Mouse (Mus musculus): Measurements from ENCODE around the gene Rasa3.

Rasa3 gene

DNA sequence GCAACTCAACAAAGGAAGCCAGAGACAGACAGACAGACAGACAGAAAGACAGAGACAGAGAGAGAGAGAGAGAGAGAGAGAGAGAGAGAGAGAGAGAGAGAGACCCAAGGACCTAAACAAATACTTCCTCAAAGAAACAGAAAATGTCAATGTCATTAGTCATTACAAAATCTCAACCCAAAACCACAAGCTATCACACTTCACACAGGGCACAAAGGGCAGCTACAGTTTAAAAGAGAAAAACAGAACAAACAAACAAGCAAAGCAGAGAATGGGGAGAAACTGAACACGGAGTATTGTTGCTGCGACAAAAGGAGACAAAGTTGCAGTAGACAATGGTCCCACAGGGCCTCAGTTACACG, 28.3 kb downstream of the Rasa3 start:
- DNase-seq (ENCODE audit: low read depth, low spot score) = no peak

- DNase-seq (ENCODE audit: low read depth, low spot score) = peak; percentile 76
Observed at GRCm38 (mm10) chr8:13648377-13649153, 28.8 kb downstream of the Rasa3 start.

GRCm38 (mm10) chr8:13647591-13647990, 29.8 kb downstream of the Rasa3 start:
- DNase-seq (ENCODE audit: low read depth, low spot score) = no peak

GRCm38 (mm10) chr8:13644932-13645676, 32.3 kb downstream of the Rasa3 start:
- no peak for DNase-seq (ENCODE audit: low read depth, low spot score)

GRCm38 (mm10) chr8:13644155-13644554, 33.2 kb downstream of the Rasa3 start:
- peak; percentile 86 for DNase-seq (ENCODE audit: low read depth, low spot score)

DNA sequence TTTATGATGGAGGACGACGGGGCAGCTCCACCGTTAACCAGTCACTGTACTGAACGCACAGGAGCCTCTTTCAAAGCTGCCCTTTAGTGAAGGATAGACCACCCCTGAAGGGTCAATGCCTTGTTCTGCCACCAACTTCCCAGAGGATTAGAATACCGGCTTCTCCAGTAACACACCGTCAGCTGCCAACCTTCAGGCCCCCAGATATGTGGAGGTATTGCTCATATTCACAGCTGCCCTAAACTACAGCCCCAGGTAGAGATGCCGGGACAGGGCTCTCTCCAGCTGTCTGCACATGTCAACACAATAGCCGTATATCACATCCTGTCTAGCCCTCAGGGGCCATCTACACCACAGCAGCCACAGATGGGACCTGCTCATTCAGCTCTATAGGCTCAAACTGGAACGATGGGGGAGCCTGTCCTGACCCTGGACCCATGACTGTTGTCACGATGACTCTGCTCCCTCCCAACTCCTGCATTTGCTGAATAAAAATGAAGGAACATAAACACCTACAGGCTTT, 34.7 kb downstream of the Rasa3 start:
- DNase-seq (ENCODE audit: low read depth, low spot score) = no peak

DNA sequence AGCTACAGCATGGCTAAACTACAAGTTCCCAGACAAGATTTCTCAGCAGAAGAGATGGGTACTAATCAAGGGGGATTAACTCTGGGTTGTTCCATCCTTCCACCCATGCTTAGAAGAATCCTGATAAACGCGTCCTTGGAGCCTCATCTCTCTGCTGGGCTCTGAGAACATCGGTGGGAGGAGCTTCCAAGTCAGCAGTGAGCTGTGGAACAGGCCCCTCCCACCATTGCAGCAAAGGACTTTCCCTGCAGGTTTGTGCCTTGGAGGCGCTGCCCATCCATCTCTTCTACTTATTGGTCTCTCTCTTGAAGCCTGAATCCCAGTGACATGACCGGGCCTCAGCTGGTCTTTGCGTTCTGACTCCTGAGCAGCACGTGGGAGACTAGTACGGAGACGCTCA, 36.2 kb downstream of the Rasa3 start:
- no peak for DNase-seq (ENCODE audit: low read depth, low spot score)

- DNase-seq (ENCODE audit: low read depth, low spot score) = no peak
Observed at GRCm38 (mm10) chr8:13640452-13640883, 36.9 kb downstream of the Rasa3 start.

GRCm38 (mm10) chr8:13633107-13633506, 44.3 kb downstream of the Rasa3 start:
- DNase-seq (ENCODE audit: low read depth, low spot score) = no peak

DNA sequence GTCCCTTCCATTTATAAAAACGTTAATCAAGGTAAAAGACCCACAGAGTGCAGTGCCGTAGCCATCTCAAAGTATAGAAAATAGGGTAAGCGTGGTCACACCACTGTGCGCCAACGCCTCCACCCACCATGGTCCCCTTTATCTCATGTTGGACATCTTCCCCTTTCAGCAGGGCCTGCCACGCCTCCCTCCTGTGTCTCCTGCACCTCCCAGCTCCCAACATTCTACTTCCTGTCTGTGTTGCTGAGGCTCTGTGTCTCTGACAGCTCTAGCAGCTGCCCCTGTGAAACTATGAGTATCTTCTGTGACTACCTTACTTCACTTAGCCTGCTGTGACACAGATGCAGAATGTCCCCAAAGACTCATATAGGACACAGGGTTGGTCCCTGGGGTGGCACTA, 45.1 kb downstream of the Rasa3 start:
- no peak for DNase-seq (ENCODE audit: low read depth, low spot score)

DNA sequence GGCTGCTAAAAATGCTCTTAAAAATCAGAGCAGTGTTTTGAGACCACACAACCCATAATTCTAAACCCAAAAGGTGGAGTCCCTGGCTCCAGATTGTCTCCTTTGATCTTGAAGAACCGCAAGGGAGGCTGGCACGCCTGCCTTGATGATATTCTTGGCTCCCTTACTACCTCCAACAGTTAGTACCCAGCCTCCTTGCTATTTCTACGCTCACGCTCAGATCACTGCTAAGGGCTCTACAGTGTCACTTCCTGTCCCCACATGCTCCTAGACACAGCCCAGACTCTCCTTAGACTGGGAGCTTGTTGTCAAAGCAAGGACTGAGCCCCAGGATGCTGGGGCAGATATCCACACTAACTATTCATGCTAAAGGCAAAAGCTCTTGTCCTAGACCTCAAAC, 46.6 kb downstream of the Rasa3 start:
- DNase-seq (ENCODE audit: low read depth, low spot score) = no peak

DNA sequence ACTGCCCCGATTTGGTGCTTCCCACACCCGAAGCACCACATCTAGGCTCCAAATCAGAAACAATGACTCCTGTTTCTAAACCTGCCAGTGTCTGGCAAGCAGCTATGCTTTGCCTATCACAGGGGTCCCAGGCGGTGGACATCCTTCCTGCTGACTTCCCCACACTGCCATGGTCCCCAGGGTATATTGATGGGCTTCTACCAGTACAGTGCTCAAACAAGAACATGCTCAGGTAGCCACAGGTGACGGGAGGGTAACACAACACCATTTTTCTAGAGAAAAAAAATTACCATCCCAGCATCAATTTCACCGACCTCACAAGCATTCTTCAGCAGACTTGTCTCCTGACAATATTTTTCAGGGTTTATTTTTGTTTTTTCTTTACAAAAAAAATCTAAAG, 47.2 kb downstream of the Rasa3 start:
- DNase-seq (ENCODE audit: low read depth, low spot score) = no peak

DNA sequence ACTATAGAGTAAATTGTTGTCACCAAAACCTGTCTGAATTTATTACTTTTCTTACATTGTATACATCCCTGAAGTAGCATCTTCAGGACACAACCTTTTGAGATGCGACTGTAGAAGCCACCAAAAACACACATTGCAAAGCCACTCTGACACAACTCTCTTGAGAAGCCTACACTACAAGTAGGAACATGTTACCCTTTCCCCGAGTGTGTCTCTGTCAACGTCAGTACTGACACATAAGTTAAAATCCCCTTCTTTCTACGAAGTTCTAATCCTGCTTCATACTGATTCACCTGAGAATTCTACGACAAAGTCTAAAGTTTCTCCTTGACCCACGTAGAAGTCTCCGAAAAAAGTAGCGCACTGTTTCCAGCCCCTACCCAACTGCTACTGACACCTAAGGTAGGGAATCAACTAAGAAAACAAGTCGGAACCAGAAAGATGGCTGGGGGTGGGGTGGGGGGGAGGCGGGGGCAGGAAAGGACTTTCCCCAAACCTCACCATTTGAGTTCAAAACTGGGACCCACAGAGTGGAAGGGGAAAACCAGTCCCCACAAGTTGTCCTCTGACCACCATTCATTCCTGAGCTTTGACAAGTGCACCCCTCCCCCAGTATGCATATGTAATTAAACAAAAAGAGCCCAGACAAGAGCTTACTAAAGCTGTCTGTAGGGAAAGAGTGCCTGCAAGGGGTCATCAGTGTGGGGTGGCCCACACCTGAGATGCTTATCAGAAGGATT, 47.9 kb downstream of the Rasa3 start:
- no peak for DNase-seq (ENCODE audit: low read depth, low spot score)

GRCm38 (mm10) chr8:13628067-13628466, 49.3 kb downstream of the Rasa3 start:
- DNase-seq (ENCODE audit: low read depth, low spot score) = no peak

DNA sequence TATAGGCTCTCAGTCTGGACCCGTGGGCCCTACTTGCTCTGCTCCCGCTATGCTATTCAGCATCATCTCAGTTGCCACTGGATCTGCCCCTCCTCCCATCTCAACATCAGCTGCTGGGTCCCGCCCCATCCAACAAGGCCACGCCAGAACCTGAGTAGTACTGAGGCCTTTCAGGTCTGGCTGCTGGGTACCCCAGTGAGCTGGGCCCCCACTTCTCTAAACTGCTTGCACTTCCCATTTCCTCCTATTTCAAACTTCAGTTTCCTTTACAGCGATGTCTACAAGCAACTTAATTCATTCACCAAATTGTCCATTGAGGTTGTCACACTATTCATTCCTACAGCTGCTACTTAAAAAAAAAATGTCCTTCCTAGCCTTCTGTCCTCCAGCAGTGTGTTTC, 49.8 kb downstream of the Rasa3 start:
- no peak for DNase-seq (ENCODE audit: low read depth, low spot score)

GRCm38 (mm10) chr8:13626114-13626513, 51.3 kb downstream of the Rasa3 start:
- no peak for DNase-seq (ENCODE audit: low read depth, low spot score)

DNA sequence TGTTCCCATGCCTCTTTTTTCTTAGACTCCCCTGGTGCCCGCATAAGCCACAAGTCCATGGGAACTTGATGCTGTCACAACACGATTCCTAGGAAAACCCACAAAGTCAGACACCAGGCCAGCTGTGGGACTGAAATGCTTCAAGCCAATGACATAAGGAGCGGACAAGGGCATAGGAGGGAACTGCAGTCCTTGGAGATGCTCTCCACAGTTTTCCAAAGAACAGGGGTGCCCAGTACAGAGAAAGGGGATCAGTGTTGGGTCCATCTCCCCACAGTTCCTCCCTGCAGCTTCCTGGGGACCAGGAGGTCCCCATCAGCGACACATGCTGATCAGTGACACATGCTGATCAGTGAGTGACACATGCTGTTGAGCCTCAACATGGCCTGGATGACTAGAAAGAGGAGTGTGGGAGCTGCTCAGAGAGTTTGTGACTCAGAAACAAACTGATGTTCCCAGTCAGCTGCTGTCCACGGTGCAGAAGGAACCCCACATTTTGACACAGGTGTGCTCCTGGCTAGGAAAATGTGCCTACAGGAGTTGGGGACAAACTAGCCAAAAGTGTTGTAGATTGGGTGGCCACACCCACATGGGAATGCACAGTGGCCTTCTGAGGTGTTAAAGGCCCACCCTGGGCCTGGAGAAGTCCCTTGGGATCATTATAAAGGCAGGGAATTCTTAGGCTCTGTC, 52.0 kb downstream of the Rasa3 start:
- no peak for DNase-seq (ENCODE audit: low read depth, low spot score)

- peak; percentile 77 for DNase-seq (ENCODE audit: low read depth, low spot score)
Observed at GRCm38 (mm10) chr8:13624863-13625262, 52.5 kb downstream of the Rasa3 start.

DNA sequence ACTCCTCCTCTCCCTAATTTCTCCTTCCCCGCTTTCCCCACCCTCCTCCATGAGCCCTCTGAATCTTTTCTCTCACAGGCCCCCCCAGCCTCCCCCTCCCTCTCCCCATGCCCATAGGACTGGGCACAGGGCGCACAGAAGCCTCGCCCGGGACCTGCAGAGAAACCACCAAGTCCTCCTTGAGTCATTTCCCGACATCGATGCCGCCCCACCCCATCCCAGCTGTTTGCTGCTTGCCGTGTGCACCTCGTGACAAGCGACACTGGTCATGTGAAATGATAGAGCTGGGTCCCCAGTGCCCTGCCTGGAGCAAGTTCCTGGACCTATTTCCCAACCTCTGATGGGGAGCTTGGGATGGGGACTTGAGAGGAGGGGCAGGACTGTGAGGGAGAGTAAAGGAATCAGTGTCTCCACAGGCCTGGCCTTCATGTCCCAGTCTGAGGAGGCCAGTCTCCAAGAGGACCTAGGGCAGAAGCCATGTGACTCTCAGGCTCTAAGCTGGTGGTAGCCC, 53.4 kb downstream of the Rasa3 start:
- DNase-seq (ENCODE audit: low read depth, low spot score) = no peak

GRCm38 (mm10) chr8:13623038-13623750, 54.2 kb downstream of the Rasa3 start:
- DNase-seq (ENCODE audit: low read depth, low spot score) = no peak
